Mouse (Mus musculus): ENCODE results near the gene Dcbld2. TPM values are rescaled to one million over a fixed set of nuclear protein-coding genes. Genes with fewer than 3 reads are reported as not detected.

Gene Dcbld2
- total RNA-seq (2023), result 0.80 TPM

GRCm38 (mm10) chr16:58408062-58408486 is at the start of gene Dcbld2:
Dcbld2 (plus strand) TSS chr16:58408443.

Other genes starting within 250 kb of the Dcbld2 start
- gene St3gal6, start 115.8 kb downstream of the Dcbld2 start, total RNA-seq (2023), result 41.5 TPM
- not detected for gene Gm813, start 208.5 kb downstream of the Dcbld2 start, total RNA-seq (2023)
- not detected for gene E330017A01Rik, start 230.3 kb downstream of the Dcbld2 start, total RNA-seq (2023)